Mouse (Mus musculus): ENCODE data around the gene Ganc.
A peak's percentile ranks its signal among the peaks of the same experiment; 100 is the strongest.

Gene Ganc

GRCm38 (mm10) chr2:120403653-120403985 is at the start of gene Ganc:
TSS of gene Ganc (plus strand) at chr2:120403896.
- no peak for DNase-seq

DNA sequence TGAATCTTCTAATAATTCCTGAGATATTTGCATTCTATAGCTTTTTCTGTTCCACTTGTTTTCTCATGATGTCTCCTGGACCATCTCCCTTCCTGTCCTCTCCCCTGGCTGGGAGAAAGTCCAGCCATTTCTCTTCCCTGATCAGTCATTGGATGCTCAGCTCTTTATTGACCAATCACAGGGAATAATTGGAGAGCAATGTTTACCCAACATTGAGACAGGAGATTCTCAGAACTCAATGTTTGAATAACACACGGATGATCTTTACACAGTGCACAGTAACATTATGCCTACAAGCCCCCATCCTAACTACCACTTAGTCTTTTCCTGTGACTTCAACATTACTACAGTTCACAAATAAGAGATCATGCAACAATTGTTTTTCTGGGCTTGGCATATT is 43.3 kb upstream of the Ganc start:
- DNase-seq, result no peak

- no peak for DNase-seq
Measured at GRCm38 (mm10) chr2:120366501-120366900, 37.2 kb upstream of the Ganc start.

DNA sequence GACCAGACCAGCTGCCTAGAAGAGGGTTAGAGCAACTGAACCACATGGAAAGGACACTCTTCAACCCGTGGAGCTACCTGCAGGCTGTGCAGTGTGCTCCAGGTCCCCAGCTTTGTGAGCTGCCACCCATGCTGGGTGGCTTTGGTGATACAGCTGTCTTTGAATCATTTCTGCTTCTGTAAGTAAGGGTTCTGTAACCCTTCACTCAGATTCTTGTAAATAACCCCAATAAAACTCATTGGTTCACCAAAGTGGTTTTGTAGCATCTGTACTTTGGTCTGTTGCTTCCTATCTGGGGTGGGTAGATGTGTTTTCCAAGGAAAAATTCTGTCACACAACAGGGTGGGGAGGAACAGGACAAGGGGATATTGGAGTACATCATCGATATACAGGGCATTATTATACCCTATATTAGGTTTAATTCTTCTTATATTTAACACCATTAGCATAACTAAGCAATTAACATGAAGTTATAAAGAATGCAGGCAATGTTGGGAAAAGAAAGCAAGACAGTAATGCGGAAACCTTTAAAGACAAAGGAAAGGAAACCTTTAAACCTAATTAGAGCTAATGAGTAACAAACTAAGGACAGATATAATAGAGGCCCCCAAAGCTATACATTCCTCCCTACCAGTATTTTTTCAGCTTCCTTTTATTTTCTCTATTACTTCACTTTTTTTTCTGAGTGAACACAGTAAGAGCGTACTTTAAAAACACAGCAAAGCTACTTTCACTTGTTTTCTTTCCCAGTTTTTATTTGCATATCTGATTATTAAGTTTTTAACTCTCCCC is 36.1 kb upstream of the Ganc start:
- no peak for DNase-seq

- DNase-seq, result peak; percentile 16
Measured at GRCm38 (mm10) chr2:120373858-120374257, 29.8 kb upstream of the Ganc start.

- DNase-seq, result no peak
Measured at GRCm38 (mm10) chr2:120386264-120386663, 17.4 kb upstream of the Ganc start.

DNA sequence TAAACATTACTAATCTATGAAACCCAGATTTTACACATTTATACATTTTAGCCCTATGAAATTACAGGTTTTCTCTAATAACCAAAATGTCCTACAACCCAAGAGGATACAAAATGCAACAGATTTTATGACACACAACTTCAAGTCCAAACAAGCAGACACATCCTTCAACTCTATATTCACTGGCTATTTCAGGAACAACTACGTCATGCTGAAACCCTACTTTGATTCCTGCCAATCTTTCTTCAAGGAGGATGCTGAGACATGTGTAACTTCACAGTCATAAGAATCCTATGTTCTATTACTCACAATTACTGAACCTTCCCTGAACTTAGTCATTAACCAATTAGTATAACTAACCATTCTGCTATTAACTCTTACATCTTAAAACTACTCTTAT is 16.4 kb upstream of the Ganc start:
- no peak for DNase-seq

GRCm38 (mm10) chr2:120389376-120389775 is 14.3 kb upstream of the Ganc start:
- DNase-seq, result no peak

- no peak for DNase-seq
Measured at GRCm38 (mm10) chr2:120390934-120391333, 12.8 kb upstream of the Ganc start.

DNA sequence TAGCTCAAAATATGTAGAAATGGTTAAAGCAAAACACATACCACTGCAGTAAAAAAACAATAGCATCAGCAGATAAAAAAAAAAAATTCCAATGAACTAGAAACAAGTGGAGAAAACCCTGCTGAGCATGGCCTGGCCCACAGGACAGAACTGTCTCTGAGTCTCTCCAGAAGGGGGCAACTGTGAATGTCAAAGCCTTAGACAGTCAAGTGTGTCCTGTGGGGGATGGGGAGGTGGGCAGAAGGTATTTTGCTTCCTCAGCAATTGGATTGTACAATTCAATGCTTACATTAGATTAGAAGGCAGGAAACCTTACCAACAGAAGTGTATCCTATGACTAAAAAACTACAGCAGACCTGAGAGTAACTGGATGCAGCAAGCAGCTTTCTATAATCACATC is 11.3 kb upstream of the Ganc start:
- no peak for DNase-seq

DNA sequence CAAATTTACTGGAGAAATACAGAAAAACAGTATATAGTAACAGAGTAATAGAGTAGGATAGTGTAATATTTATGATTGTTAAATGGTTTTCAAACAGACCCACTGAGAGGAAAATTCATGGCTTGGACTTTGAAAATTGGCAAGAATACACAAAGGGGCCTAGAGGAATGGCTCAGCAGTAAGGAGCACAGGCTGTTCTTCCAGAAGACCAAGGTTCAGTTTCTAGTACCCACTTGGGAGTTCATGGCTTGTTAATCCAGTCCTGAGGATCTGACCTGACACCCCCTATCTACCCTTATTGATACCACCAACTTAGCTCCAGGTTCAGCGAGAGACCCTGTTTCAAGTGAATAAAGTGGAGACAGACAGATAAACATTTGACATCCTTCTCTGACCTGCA is 5.7 kb upstream of the Ganc start:
- no peak for DNase-seq

DNA sequence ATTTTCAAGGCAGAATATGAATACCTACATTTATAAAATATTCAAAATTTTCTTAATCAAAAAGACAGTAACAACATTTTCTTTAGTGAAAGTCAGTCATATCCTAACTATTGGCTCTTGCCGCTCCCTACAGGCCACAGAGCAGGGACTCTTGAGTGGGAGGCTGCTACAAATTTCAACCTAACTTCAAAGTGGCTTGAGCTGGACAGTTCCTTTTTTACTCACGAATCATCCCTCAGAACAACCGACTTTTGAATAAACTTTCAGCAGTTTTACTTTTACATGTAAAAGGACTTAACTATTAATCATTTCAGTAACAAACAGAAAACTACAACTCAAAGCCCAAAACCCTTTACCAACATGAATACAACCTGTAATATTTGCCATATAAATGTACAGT is 883 bp upstream of the Ganc start:
- DNase-seq, result no peak

DNA sequence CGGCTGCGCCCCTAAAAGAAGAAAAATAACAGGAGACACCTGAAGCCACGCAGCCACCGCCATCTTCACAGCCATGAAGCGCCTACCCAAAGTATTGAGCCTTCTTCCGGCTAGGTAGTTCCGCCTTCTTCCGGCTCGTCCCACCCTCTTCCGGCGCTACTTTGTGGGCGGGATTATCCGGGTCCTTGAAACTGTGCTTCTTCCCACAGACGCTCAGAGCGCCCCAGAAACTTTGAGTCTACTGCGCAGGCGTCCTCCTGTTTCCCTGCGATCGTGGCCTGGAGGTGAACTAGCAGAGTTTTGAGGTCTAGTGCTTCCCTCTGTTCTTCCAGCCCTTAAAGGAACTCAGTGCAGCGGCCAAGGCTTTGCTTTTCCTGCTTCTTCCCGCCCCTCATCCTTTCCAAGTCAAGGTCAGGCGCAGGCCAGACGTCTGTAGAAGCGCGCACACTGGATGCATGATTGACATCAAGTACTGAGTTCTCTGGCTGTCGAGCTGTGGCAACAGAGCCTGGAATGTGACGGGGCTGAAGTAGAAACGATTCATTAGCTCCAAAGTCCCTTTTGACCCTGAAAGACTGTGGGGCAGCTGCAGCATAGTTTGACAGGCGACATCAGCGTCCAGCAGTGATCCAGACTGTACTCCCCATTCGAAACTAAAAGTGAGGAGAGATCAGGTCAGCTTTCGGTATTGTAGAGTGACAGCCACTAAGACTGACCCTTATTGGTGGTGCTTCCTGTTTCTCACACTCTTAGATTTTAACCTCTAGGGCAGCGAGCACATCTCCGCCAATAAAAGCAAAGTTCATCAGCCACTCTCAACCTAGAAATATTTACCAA is 508 bp downstream of the Ganc start, which contains the start of gene Tmem87a:
TSS of gene Tmem87a (minus strand) at position 128 of the 837 bp plus-strand sequence.
- peak; percentile 96 for DNase-seq

GRCm38 (mm10) chr2:120404823-120405765 is 1.4 kb downstream of the Ganc start:
- peak; percentile 10 for DNase-seq

- no peak for DNase-seq
Measured at GRCm38 (mm10) chr2:120411096-120411628, 7.5 kb downstream of the Ganc start.

DNA sequence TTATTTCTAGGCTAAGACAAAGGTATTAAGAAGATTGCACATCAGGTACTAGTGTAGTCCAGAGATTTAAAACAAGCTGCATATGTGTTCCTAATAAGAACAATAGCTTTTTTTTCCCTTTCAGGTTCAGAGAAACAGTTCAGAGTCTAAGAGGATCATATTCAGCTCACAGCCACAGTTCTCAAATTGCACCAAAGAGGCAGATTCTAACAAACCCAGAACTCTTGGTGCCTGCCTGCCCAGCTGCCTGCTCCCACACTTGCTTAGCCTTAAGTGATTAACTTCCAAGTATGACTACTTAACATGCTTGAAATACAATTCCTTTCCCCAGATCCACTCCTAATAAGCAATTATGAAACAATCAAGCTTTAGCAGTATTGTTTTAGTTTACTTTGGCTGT is 10.4 kb downstream of the Ganc start:
- no peak for DNase-seq

GRCm38 (mm10) chr2:120414738-120415414 is 11.2 kb downstream of the Ganc start:
- peak; percentile 68 for DNase-seq

- DNase-seq, result no peak
Measured at GRCm38 (mm10) chr2:120424386-120424785, 20.7 kb downstream of the Ganc start.

DNA sequence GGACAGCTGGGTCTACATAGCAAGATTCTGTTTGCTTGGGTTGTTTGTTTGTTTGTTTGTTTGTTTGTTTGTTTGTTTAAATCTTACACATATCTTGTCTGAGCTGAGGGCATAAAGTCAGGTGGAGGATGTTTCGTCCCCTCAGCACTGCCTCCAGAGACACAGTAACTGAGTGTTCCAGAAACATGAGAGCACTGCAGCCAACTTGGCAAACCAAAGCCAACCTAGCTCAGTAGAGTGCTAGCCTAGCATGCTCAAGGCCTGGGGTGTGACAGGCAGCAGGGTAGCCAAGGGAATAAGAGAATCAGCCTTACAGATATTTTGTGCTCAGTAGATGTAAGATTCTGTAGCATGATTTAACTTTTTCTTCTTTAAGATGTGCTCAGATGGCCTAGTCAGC is 40.8 kb downstream of the Ganc start:
- DNase-seq, result no peak

GRCm38 (mm10) chr2:120446373-120446772 is 42.7 kb downstream of the Ganc start:
- no peak for DNase-seq

DNA sequence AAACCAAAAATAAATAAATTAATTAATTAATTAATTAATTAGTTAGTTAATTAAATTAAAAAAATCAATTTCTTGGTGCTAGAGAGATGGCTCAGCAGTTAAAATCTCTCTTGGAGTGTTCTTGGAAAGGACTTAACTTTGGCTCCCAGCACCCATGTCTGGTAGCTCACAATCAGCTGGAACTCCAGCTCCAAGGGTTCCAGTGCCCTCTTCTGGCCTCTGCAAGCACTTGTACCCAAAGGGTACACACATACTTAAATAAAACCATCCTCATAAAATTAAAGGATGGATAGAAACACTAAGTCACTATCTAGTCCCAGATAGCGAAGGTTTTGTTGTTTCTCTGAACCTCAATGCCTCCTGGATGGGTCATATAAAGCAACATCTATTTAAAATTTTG is 43.6 kb downstream of the Ganc start:
- DNase-seq, result no peak

GRCm38 (mm10) chr2:120450724-120451123 is 47.0 kb downstream of the Ganc start:
- no peak for DNase-seq
